Mouse (Mus musculus) lung, postnatal 0 days (tissue): ENCODE data around the gene Zbp1.

Experiments used
- CTCF ChIP-seq: IDR thresholded peaks from 2 replicates; pipeline ENCODE4 v1.5.1; 2016; ENCODE audit warnings: antibody characterized with exemption, mild to moderate bottlenecking
- EP300 ChIP-seq: IDR thresholded peaks from 2 replicates; pipeline ENCODE4 v1.6.1; 2016; ENCODE audit warnings: antibody characterized with exemption, mild to moderate bottlenecking, control low read depth

- no peak for TF ChIP-seq CTCF
- no peak for TF ChIP-seq EP300
These were observed 22.0 kb upstream of the Zbp1 start for GRCm38 (mm10) chr2:173240738-173241137.
